Mouse (Mus musculus): ENCODE measurements around the gene B4galt2.
A peak's percentile ranks its signal among the peaks of the same experiment; 100 is the strongest.

B4galt2 gene

GRCm38 (mm10) chr4:117870437-117870836 lies 12.8 kb downstream of the B4galt2 start:
- no peak for DNase-seq (ENCODE audit: low read depth, low spot score)

GRCm38 (mm10) chr4:117869317-117869716 lies 14.0 kb downstream of the B4galt2 start:
- no peak for DNase-seq (ENCODE audit: low read depth, low spot score)

GRCm38 (mm10) chr4:117867823-117868222 lies 15.5 kb downstream of the B4galt2 start:
- DNase-seq (ENCODE audit: low read depth, low spot score), result peak; percentile 35

- DNase-seq (ENCODE audit: low read depth, low spot score), result no peak
Observed at GRCm38 (mm10) chr4:117867000-117867399, 16.3 kb downstream of the B4galt2 start.

GRCm38 (mm10) chr4:117866083-117866482 lies 17.2 kb downstream of the B4galt2 start:
- no peak for DNase-seq (ENCODE audit: low read depth, low spot score)

- no peak for DNase-seq (ENCODE audit: low read depth, low spot score)
Observed at GRCm38 (mm10) chr4:117862823-117863222, 20.5 kb downstream of the B4galt2 start.

GRCm38 (mm10) chr4:117860570-117860969 lies 22.7 kb downstream of the B4galt2 start:
- no peak for DNase-seq (ENCODE audit: low read depth, low spot score)

GRCm38 (mm10) chr4:117858794-117859193 lies 24.5 kb downstream of the B4galt2 start:
- peak; percentile 54 for DNase-seq (ENCODE audit: low read depth, low spot score)

GRCm38 (mm10) chr4:117855146-117855545 lies 28.1 kb downstream of the B4galt2 start:
- no peak for DNase-seq (ENCODE audit: low read depth, low spot score)

GRCm38 (mm10) chr4:117852152-117852868 lies 31.0 kb downstream of the B4galt2 start:
- DNase-seq (ENCODE audit: low read depth, low spot score), result no peak

GRCm38 (mm10) chr4:117850871-117851270 lies 32.4 kb downstream of the B4galt2 start:
- DNase-seq (ENCODE audit: low read depth, low spot score), result no peak

GRCm38 (mm10) chr4:117850176-117850575 lies 33.1 kb downstream of the B4galt2 start:
- no peak for DNase-seq (ENCODE audit: low read depth, low spot score)

- DNase-seq (ENCODE audit: low read depth, low spot score), result no peak
Observed at GRCm38 (mm10) chr4:117849506-117849905, 33.8 kb downstream of the B4galt2 start.

- DNase-seq (ENCODE audit: low read depth, low spot score), result no peak
Observed at GRCm38 (mm10) chr4:117849063-117849462, 34.2 kb downstream of the B4galt2 start.

GRCm38 (mm10) chr4:117847011-117847410 lies 36.3 kb downstream of the B4galt2 start:
- DNase-seq (ENCODE audit: low read depth, low spot score), result no peak

GRCm38 (mm10) chr4:117846261-117846660 lies 37.0 kb downstream of the B4galt2 start:
- no peak for DNase-seq (ENCODE audit: low read depth, low spot score)

- DNase-seq (ENCODE audit: low read depth, low spot score), result peak; percentile 59
Observed at GRCm38 (mm10) chr4:117845316-117845715, 38.0 kb downstream of the B4galt2 start.

GRCm38 (mm10) chr4:117844467-117844866 lies 38.8 kb downstream of the B4galt2 start:
- no peak for DNase-seq (ENCODE audit: low read depth, low spot score)

- DNase-seq (ENCODE audit: low read depth, low spot score), result no peak
Observed at GRCm38 (mm10) chr4:117843101-117843500, 40.2 kb downstream of the B4galt2 start.

GRCm38 (mm10) chr4:117841566-117841965 lies 41.7 kb downstream of the B4galt2 start:
- DNase-seq (ENCODE audit: low read depth, low spot score), result no peak

- DNase-seq (ENCODE audit: low read depth, low spot score), result no peak
Observed at GRCm38 (mm10) chr4:117840821-117841220, 42.5 kb downstream of the B4galt2 start.

- no peak for DNase-seq (ENCODE audit: low read depth, low spot score)
Observed at GRCm38 (mm10) chr4:117839366-117839765, 43.9 kb downstream of the B4galt2 start.

- no peak for DNase-seq (ENCODE audit: low read depth, low spot score)
Observed at GRCm38 (mm10) chr4:117837271-117837670, 46.0 kb downstream of the B4galt2 start.

Data from A20 (cell line).